Mouse (Mus musculus) megakaryocyte, adult 5-6 weeks (primary cell): ENCODE data around the gene Tbc1d16. TPM values are rescaled to one million over a fixed set of nuclear protein-coding genes. Genes with fewer than 3 reads are reported as not detected.
A peak's percentile ranks its signal among the peaks of the same experiment; 100 is the strongest.
"Not testable (repeated sequence)": the region's sequence is repeated elsewhere in the genome, so short reads cannot be mapped to it uniquely, and the experiment has no call there.

Source experiments
- ATAC-seq: 2 replicates; pipeline ENCODE4 v1.8.0; 2016; ENCODE audit warnings: mild to moderate bottlenecking, inconsistent platforms; ENCODE audit not compliant: poor library complexity, severe bottlenecking
- total RNA-seq, 2 experiments: library from RNA; stranded (forward) in 1 of 2; stranded (reverse) in 1 of 2; fragments of 153-499, 151-499 nt in 1 of 2; fragments of 221-1000, 200-1000 nt in 1 of 2; gene quantifications; 2 replicates each; pipeline versions ENCODE4 v1.2.3 to v1.2.4; 2015 to 2017

Gene Tbc1d16
- total RNA-seq, 2 experiments from 2014 or later: 0.59 to 0.71 TPM

DNA sequence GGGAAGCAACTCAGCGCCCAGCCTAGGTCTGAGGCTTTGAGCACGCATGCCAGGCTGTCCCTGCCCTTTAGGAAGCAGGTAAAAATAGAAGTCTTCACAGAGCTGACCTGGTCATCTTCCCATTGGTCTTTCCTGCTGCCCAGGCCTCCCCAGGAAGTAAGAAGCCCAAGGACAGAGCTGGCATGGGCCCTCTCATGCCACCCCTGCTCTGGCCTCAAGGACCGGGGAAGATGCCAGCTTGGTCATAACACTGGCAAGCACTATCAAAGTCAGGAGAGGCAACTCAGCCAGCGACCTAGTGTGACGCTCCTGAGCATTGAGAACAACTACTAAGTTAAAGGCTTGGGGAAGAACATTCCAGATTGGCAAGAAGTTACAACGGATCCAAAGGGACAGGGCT is 103.8 kb downstream of the Tbc1d16 start:
- no peak for ATAC-seq

DNA sequence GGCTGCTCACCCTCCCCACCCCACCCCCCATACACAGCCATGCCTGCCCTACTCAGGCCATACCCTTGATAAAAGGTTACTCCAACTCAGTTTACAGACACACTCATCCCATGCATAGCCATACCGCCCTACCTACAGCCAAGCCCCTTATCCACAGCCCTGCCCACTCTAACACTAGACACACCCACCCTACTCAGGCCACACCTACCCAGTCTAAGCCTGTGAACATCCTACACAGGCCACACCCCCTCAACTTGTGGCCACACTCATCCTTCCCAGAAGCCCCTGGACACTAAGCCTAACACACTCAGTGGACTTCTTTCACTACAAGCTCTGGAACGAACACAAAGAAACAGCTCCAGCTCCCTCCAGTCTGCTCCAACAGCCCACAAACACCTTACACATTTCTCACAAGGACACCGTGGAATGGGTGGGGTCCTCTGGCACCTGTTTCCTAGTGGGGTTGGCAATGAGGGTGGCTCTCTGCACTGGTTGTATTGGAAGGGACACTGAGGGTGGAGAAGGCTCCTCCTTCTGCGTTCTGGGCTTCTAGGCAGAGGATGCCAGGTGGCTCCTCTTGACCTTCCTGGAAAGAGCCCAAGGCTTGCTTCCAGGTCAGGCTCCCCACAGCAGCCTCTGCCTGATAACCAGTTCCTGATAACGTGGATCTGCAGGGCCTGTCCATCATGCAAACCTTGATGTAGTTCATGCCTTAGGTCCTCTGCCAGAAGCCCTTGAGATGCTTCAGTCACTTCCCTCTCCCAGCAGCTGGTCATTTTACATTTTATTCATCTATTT is 104.6 kb downstream of the Tbc1d16 start:
- ATAC-seq: no peak

DNA sequence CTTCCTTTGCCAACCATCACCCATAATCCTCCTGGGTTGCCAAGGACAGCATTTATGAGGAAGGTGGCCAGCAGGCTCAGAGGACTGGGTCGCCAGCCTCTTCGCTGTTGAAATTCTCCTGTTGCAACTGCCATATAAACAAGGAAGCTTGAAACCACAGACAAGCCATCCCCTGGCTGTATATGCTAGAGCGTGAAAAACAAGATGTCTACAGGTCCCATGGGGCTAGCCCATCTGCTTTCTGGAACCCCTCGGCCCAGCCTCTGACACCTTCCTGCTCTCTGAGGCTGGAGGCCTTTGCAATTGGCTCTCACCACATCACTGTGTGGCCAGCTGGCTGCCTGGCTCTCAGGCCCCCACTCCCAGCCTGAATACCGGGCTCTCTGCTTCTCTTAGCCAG is 105.9 kb downstream of the Tbc1d16 start:
- peak; percentile 88 for ATAC-seq

DNA sequence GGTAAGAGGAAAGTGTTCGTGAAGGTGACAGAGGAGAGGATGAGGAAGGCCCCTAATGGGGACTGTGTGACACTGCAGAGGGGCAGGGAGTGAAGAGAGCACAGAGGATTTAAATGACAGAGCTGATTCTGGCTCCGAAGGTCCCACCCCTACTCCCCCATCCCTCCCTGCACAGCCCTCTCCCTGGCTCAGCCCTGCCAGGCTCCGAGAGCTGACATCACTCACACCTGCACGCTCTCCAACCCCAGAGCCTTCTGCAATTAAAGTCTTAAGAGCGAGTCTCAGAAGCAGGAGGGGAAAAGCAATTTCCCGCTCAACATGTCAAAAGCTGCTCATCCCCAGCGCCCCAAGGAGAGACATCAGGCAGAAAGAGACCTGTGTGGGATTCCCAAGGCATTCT is 109.4 kb downstream of the Tbc1d16 start:
- no peak for ATAC-seq

DNA sequence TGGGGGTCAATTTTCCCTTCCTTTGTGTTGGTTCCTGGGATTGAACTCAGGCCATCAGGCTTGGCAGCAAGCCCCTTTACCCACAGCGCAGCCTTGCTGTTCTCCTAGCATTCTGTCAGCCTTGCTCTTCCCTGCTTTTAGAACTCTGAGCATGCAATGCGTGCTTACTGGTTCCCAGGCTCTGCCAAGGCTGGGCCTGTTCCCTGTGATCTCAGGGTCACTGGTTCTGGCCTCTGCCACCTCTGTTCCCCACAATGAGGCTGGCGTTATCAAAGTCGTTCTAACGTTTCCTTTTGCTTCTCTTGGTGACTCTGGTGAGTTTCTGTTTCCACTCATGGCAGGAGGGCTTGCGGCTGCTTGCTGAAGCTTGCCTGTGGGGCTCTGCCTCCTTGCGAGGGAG is 110.4 kb downstream of the Tbc1d16 start:
- no peak for ATAC-seq

DNA sequence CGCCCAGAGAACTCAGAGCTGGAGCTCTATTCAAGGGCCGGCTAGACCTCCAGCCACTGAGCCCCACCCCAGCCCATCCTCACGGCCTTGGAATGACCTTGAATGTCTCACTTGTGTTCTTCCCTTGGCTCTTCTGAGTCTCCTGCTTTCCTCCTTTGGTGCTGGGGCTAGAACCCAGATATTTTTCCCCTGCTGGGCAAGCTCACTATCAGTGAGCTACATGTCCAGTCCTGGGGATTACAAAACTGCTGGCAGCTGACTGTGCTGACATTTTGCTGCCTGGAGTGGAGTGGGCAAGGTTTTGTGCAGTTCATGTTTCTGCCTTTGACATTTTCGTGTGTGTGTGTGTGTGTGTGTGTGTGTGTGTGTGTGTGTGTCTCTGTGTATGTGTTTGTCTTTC is 111.3 kb downstream of the Tbc1d16 start:
- ATAC-seq: no peak

DNA sequence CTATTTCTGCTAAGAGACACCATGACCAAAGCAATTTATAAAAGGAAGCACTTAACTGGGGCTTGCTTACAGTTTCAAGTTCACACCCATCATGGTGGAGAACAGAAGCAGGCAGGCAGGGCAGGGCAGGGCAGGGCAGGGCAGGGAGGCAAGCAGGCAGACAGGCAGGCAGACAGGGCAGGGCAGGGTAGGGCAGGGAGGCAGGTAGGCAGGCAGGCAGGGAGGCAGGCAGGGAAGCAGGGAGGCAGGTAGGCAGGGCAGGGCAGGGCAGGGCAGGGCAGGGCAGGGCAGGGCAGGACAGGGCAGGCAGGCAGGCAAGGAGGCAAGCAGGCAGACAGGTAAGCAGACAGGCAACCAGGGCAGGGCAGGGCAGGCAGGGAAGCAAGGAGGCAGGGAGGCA is 115.6 kb downstream of the Tbc1d16 start:
- ATAC-seq: no peak

DNA sequence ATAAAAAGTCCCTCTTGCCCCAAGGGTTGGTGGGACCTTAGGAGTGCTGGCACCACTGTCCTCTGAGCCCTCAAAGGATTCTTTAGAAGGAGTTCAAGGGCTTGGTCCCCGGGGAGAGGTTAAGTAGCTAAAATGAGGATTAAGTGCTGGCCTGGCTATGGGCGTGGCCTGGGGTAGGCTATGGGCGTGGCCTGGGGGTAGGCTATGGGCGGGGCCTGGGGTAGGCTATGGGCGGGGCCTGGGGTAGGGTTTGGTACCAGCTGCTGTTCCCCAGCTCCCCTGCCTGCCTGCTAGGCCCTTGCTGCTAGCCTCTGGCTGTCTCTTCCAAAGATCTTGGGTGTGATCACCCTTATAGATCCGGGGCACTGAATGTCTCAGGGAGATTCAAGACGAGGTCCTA is 117.0 kb downstream of the Tbc1d16 start:
- ATAC-seq: peak; percentile 67

DNA sequence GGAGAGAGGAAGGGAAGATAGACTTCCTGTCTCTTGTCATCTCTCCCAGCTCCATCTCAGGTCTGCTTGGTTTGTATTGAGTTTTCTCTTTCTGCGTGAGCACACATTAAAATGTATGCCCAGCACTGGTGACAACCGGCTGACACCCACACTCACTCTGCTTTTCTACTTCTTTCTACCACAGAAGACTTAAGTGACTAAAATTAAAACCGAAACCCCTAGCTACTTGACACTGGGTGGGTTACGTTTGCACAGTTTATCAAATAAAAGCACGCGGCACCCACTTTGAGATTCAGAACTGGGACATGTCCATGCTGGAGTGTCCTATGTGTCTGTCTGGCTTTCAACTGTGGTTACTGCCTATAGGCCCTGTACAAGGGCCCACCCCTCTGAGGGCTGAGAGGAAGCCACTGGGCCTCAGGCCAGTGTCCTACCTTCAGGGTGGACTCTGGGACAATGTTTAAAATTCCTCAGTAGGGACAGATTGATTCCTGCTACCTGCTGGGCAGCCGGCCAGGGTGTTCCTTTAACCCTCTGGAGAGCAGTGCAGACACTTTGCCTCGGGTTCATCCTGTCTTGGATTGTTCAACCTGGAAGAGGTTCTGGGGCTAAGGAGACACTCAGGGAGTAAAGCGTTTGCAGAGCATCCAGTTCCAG is 118.8 kb downstream of the Tbc1d16 start:
- ATAC-seq: no peak

DNA sequence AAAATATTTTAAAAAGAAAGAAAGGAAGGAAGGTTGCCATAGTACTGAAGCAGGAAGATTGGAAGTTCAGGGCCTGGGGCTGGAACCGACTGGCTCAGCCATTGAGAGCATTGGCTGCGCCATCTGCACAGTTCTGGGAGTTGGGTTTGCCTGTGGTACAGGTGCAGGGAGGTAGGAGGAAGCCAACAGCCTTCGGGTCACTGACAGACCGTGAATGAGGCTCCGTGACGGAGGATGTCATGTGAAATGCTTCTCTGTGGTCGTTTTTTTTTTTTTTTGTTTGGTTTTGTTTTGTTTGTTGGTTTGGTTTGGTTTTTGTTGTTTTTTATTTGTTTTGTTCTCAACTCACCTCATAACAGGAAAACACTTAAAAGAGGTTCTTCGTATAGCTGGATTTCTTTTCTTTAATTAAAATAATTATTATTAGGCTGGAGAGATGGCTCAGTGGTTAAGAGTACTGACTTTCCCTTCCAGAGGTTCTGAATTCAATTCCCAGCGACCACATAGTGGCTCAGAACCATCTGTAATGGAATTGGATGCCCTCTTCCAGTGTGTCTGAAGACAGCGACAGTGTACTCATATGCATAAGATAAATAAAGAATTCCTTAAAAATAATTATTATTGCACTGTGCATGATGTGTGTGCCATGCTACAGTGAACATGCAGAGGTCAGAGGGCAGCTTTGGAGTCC is 119.6 kb downstream of the Tbc1d16 start:
- no peak for ATAC-seq

DNA sequence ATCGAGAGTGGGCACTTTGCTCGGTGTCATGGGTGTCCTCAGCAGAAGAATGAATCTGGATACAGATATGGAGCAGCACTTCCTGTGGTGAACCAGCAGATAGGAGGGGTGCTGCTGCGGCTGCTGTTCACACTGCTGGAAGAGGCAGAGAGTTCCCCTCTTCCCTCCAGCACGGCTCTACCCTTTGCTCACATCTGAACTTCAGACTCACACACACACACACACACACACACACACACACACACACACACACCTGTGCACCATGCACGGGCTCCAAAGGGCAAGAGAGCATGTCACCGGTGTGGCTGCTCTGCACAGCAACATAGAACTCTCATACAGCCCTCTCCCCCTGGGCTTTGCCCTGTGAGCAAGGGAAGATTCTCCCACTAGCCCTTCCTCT is 122.0 kb downstream of the Tbc1d16 start:
- ATAC-seq: no peak

DNA sequence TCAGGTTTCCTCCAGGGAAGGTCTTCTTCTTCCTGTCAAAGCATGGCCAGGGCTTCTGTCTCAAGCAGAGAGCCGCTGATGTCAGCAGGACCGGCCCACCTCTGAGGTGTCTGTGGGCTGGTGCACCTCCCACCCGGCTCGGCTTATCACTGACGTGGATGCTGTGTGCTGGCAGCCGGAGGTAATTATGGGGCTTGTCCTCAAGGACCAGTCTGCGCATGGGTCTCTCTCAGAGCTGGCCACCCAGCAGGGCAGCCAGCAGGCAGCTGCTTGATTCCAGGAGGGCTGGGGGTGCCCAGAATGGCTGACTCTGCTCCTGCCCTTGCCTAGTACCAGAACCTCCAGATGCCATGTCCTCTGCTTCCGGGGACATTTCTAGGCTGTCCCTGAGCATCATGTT is 122.6 kb downstream of the Tbc1d16 start:
- ATAC-seq: no peak

DNA sequence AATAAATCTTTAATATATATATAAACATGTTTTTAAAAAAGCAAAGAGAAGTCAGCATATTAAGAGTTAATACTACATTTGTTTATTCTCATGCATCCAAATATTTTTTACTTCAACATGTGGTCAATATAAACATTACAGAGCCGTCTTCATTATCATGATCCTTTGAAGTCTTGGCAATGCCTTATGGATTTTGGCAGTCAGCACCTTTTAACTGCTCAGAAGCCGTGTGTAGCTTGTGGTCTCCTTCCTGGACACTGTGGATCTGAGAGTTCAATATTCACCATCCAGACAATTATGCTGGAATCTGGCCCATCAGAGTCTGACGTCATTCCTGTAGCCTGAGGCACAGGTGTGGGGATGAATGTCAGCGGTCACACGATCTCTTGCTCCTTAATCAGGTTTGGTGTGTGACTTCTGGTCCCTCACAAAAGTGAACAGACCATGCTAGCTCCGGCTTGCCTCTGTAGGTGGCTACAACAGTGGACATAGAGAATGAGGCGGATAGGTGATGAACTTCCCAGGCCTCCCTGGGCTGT is 123.2 kb downstream of the Tbc1d16 start:
- ATAC-seq: no peak

DNA sequence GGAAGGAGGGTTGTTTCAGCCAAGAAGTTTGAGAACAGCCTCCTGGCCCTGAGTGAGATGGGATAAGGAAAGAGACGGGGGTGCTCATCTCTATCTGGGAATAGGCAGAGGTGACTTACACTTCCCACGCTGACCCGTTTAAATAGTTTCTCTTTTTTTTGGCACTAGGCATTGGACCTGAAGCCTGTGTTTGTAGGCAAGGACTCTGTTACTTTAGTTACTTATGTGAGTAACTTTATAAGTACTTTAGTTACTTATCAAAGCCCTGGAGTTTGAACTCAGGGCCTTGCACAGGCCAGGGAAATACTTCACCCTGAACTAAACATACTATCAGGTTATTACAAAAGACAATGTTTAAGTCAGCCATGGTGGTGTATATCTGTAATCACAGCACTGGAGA is 124.3 kb downstream of the Tbc1d16 start:
- ATAC-seq: no peak

DNA sequence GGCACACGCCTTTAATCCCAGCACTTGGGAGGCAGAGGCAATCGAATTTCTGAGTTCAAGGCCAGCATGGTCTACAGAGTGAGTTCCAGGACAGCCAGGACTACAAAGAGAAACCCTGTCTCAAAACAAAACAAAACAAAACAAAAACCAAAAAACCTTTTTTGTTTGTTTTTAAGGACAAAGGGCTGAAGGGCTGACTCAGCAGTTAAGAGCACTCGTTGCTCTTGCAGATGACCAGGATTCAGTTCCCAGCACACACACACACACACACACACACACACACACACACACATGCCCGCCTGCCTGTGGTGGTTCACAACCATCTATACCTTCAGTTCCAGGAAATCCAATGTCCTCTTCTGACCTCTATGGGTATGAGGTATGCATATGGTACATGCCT is 127.9 kb downstream of the Tbc1d16 start:
- ATAC-seq: not testable (repeated sequence)

DNA sequence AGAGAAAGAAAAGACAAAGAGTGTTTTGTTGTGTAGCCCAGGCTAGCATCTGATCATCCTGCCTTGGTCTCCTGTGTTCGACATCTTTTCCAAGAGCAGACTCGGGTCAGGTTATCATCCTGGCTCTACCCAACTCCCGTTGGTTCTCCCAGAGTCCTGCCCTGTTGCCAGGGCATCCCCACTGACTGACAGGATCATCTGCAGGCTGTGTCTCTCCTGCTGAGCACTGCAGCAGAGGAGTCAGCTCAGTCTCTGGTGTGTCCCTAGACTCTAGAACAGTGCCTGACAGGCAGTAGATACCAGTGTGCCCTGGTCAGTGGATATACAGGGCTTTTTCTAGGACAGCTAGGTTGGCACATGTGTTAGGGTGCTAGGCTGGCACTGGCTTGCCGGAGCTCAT is 130.1 kb downstream of the Tbc1d16 start:
- no peak for ATAC-seq

DNA sequence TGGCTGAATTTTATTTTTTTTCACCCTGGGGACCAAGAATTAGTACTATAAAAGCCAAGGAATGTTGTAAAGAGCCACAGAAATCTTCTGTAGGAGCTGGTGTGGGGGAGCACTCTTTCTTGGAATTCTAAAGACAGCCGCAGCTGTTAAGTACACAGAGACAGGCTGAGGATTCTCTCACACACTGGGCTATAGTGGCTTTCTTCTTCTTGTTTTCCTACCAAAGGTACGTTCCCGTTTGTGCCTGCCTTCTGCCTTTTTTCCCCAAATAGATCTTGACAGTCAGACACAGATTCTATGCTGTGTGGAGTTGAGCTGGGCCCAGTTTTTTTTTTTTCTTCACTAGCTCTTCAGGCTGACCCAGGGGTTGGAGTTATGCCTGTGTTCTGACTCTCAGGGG is 132.9 kb downstream of the Tbc1d16 start:
- no peak for ATAC-seq

DNA sequence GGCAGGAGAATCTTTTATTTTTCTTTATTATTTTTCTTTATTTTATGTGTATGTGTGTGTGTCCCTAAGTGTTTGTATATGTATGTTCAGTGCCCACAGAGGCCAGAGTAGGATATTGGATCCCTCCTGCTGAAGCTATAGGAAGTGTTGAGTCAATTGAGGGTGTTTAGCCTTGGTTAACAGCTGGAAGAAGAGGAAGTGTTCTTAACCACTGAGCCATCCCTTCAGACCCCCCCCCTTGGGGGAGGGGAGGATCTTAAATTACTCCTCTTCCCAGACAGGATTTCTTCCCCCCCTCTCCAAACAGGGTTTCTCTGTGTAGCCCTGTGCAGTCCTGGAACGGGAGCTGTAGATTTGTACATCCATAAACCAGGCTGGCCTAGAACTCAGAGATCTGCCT is 135.0 kb downstream of the Tbc1d16 start:
- ATAC-seq: peak; percentile 11; the same call in 1 of the 2 replicates
